Mouse (Mus musculus) hindbrain, postnatal 0 days (tissue): ENCODE measurements around the gene Pnpla6. TPM values are rescaled to one million over a fixed set of nuclear protein-coding genes. Genes with fewer than 3 reads are reported as not detected.
"Not testable (repeated sequence)": the region's sequence is repeated elsewhere in the genome, so short reads cannot be mapped to it uniquely, and the experiment has no call there.

Experiments used
- ATAC-seq: fragments of 200-750 bp; cut with Nextera tagmentation; 2 replicates; pipeline ENCODE4 v1.8.0; 2017; ENCODE audit warnings: mild to moderate bottlenecking, moderate TSS enrichment, moderate library complexity
- DNase-seq: peaks from one replicate; pipeline ENCODE4 v3.0.0-alpha.2; 2015; ENCODE audit warnings: low spot score
- H3K27ac ChIP-seq: fragments of 300-500 bp; sonication (generic); 2 replicates; pipeline ENCODE4 v1.5.1; 2014; ENCODE audit warnings: mild to moderate bottlenecking
- H3K27me3 ChIP-seq: fragments of 300-500 bp; sonication (generic); 2 replicates; pipeline ENCODE4 v1.6.1; 2014; ENCODE audit warnings: low read length, mixed read lengths; ENCODE audit not compliant: insufficient read depth
- H3K36me3 ChIP-seq: fragments of 300-500 bp; sonication (generic); 2 replicates; pipeline ENCODE4 v1.6.1; 2014; ENCODE audit warnings: low read length, mixed read lengths; ENCODE audit not compliant: insufficient read depth
- H3K4me1 ChIP-seq: fragments of 300-500 bp; sonication (generic); 2 replicates; pipeline ENCODE4 v1.6.1; 2014; ENCODE audit warnings: antibody characterized with exemption, low read length, mixed read lengths; ENCODE audit not compliant: insufficient read depth
- H3K4me2 ChIP-seq: fragments of 300-500 bp; sonication (generic); 2 replicates; pipeline ENCODE4 v1.6.1; 2014; ENCODE audit warnings: low read depth, mild to moderate bottlenecking, low read length, moderate library complexity, mixed read lengths
- H3K4me3 ChIP-seq: fragments of 300-500 bp; sonication (generic); 2 replicates; pipeline ENCODE4 v1.5.1; 2014; ENCODE audit warnings: low read length
- H3K9ac ChIP-seq: fragments of 300-500 bp; sonication (generic); replicated peaks from 2 replicates; pipeline ENCODE4 v1.6.1; 2014; ENCODE audit warnings: mild to moderate bottlenecking, low read length, moderate library complexity, mixed read lengths
- H3K9me3 ChIP-seq: fragments of 300-500 bp; sonication (generic); 2 replicates; pipeline ENCODE4 v1.6.1; 2016; ENCODE audit warnings: low read length, mixed read lengths
- CTCF ChIP-seq: IDR thresholded peaks from 2 replicates; pipeline ENCODE4 v1.5.1; 2016; ENCODE audit warnings: antibody characterized with exemption, control low read depth, low read depth
- WGBS: fragments of 180-500 bp; shearing (Covaris S2); extraction: QIAGEN DNeasy Blood & Tissue Kit; methylation state at CpG from one replicate; pipeline ENCODE4 v1.1.7; 2014; 5-methylcytosine and 5-hydroxymethylcytosine counted together
- polyA plus RNA-seq: library from polyadenylated mRNA; unstranded; fragments of >200 nt; fragmentation: Nextera tagmentation; extraction: Ambion mirVana; gene quantifications from 2 replicates; pipeline ENCODE4 v1.2.1, GENCODE M21; 2015
- total RNA-seq: library from RNA; depleted of rRNA; stranded (reverse); fragments of >200 nt; gene quantifications from 2 replicates; pipeline ENCODE4 v1.2.3, GENCODE M21; 2014

The Pnpla6 gene
- total and polyA plus RNA-seq, 2 experiments from 2014 or later = 35.3 to 82.6 TPM

DNA sequence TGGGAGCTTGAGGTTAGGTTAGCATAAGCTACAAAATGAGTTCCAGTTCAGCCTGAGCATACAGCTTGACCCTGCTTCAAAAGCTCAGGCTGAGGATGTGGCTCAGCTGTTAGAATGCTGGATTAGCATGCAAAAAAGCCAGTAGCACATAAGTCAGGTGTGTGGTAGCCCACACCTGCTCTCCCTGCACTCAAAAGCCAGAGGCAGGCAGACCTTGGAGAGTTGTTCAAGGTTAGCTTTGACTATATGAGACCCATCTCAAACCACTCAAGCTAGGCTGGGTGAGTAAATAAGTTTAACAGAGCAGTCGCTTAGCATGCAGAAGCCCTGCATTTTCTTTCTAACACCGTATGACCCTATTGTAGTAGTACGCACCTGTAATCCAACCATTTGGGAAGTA is 59.4 kb downstream of the Pnpla6 start:
- no peaks in the 10 kb centered on the region for H3K9me3 ChIP-seq
- no peak overlapping the region for H3K27ac ChIP-seq
- H3K36me3 ChIP-seq = no peaks in the 10 kb centered on the region
- whole genome bisulfite sequencing = 89% methylated on average over 3 of the region's 3 CpGs
- DNase-seq (no peak), ATAC-seq (no peak)
- no peak overlapping the region for H3K4me3 ChIP-seq
- H3K4me2 ChIP-seq = no peak overlapping the region
- H3K27me3 ChIP-seq = no peaks in the 10 kb centered on the region
- no peak overlapping the region for H3K9ac ChIP-seq
- TF ChIP-seq CTCF = no peak
- H3K4me1 ChIP-seq = no peaks in the 10 kb centered on the region

- ATAC-seq = no peak
- Histone ChIP-seq H3K36me3 (no peaks in the 10 kb centered on the region), H3K4me2 (no peak overlapping the region), H3K4me1 (no peaks in the 10 kb centered on the region), H3K27me3 (no peaks in the 10 kb centered on the region), H3K4me3 (no peak overlapping the region), H3K9me3 (no peaks in the 10 kb centered on the region), H3K27ac (no peak overlapping the region), H3K9ac (no peak overlapping the region)
- WGBS = 78% methylated on average over 15 of the region's 15 CpGs
- TF ChIP-seq CTCF = no peak
- DNase-seq = no peak
Measured at GRCm38 (mm10) chr8:3576211-3576960, 61.2 kb downstream of the Pnpla6 start.

DNA sequence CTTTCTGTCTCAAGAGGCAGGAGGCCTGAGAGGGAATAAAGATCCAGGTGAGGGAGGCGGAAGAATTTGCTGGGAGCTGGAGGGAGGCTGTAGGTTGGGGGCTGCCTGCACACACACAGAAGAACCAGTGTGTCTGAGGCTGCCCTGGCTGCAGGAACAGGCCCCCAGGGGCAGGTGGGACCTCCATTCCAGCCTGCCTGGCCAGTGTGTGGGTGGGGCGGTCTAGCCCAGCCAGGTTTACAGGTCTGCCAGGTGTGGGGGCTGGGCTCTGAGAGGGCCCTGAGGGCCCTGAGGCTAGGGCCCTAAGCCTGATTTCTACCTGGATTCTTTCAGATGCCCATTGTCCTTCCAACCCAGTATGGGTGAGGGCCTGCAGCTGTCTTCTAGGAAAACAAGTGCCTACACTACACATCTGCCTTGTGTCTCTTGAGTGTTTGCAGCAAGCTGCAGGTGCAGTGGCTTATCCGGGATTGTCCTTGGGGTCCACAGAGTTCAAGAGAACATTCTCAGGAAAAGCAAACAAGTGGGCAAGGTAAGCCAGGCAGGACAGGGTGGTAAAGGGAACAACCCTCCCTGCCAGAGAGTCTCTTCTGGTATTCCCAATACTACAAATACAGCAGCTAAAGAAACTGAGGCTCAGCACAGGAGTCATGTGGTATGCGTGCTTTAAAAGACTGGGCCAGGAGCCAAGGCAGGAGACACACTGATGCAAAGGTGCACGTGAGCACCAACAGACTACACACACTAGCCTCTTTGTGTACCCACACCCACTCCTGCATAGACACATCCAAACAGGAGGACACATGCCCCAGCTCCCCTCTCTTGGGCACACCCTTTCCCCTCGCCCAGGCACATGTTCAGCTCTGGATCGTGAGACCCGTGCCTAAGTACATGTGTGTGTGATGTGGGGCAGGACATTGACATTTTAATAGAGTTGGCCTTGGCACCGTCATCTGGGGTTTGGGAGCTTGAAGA is 64.5 kb downstream of the Pnpla6 start:
- H3K4me3 ChIP-seq = no peak overlapping the region
- no peak for TF ChIP-seq CTCF
- no peaks in the 10 kb centered on the region for H3K27me3 ChIP-seq
- H3K9ac ChIP-seq = no peak overlapping the region
- 87% methylated on average over 9 of the region's 9 CpGs for WGBS
- H3K36me3 ChIP-seq = no peaks in the 10 kb centered on the region
- H3K4me1 ChIP-seq = no peaks in the 10 kb centered on the region
- DNase-seq (no peak), ATAC-seq (no peak)
- no peaks in the 10 kb centered on the region for H3K9me3 ChIP-seq
- H3K4me2 ChIP-seq = no peak overlapping the region
- H3K27ac ChIP-seq = no peak overlapping the region

- not testable (repeated sequence) for H3K27ac ChIP-seq, H3K4me2 ChIP-seq, H3K36me3 ChIP-seq, H3K4me3 ChIP-seq, DNase-seq, ATAC-seq, H3K4me1 ChIP-seq, H3K27me3 ChIP-seq, H3K9ac ChIP-seq, H3K9me3 ChIP-seq
- WGBS = 73% methylated on average over 1 of the region's 3 CpGs
Measured at GRCm38 (mm10) chr8:3581961-3582360, 66.8 kb downstream of the Pnpla6 start.

GRCm38 (mm10) chr8:3586452-3586851 is 71.3 kb downstream of the Pnpla6 start:
- no peak for ATAC-seq
- no peak overlapping the region for H3K4me2 ChIP-seq
- no peaks in the 10 kb centered on the region for H3K27me3 ChIP-seq
- H3K9me3 ChIP-seq = no peaks in the 10 kb centered on the region
- no peak overlapping the region for H3K4me3 ChIP-seq
- no peak for TF ChIP-seq CTCF
- WGBS = 98% methylated on average over 2 of the region's 2 CpGs
- no peak overlapping the region for H3K27ac ChIP-seq
- no peaks in the 10 kb centered on the region for H3K36me3 ChIP-seq
- DNase-seq = no peak
- no peaks in the 10 kb centered on the region for H3K4me1 ChIP-seq
- H3K9ac ChIP-seq = no peak overlapping the region

DNA sequence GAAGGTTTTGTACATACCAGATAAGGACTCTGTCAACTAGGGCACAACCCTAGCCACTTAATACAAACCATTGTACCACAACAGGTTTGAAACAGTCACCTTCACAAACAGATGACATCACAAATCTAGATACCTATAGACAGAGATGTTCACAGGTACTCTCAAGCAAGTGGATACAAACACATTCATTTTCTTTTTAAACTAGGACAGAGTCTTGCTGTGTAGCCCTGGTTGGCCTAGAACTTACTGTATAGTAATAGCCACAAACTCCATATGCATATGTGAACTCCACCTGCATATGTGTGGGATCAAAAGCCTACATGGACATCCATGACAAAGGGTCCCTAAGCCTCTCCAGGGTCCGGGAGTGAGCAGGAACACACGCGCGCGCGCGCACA is 71.8 kb downstream of the Pnpla6 start, which contains the start of gene Camsap3:
Gene Camsap3, plus strand, starts transcription at position 301 of the 398 bp plus-strand sequence.
- H3K9me3 ChIP-seq = no peaks in the 10 kb centered on the region
- no peaks in the 10 kb centered on the region for H3K36me3 ChIP-seq
- no peak for TF ChIP-seq CTCF
- ATAC-seq = no peak; the same call in 1 of the 2 replicates
- peak within 1 kb of the TSS; percentile 93 for H3K9ac ChIP-seq
- WGBS = 6% methylated on average over 7 of the region's 7 CpGs
- no peaks in the 10 kb centered on the region for H3K4me1 ChIP-seq
- H3K27ac ChIP-seq = peak within 1 kb of the TSS; percentile 87
- DNase-seq = no peak
- H3K4me3 ChIP-seq = peak within 1 kb of the TSS; percentile 76
- no peaks in the 10 kb centered on the region for H3K27me3 ChIP-seq
- peak within 1 kb of the TSS; percentile 73 for H3K4me2 ChIP-seq
